Mouse (Mus musculus) neural tube, embryonic 11.5 days (tissue): ENCODE results near the gene Tas2r144. TPM values are rescaled to one million over a fixed set of nuclear protein-coding genes. Genes with fewer than 3 reads are reported as not detected.
A peak's percentile ranks its signal among the peaks of the same experiment; 100 is the strongest.

Source experiments
- ATAC-seq: fragments of 200-750 bp; cut with Nextera tagmentation; 2 replicates; pipeline ENCODE4 v1.8.0; 2017; ENCODE audit warnings: moderate number of reproducible peaks, mild to moderate bottlenecking, moderate TSS enrichment, moderate library complexity; ENCODE audit not compliant: insufficient read depth, low FRiP score, low TSS enrichment
- DNase-seq: peaks from one replicate; pipeline ENCODE4 v3.0.0-alpha.2; 2015; ENCODE audit warnings: low spot score
- H3K27ac ChIP-seq: fragments of 300-500 bp; sonication (generic); 2 replicates; pipeline ENCODE4 v1.5.1; 2014; ENCODE audit warnings: low read depth, mild to moderate bottlenecking, low read length
- H3K27me3 ChIP-seq: fragments of 300-500 bp; sonication (generic); 2 replicates; pipeline ENCODE4 v1.6.1; 2014; ENCODE audit warnings: mild to moderate bottlenecking, low read length, mixed read lengths; ENCODE audit not compliant: control insufficient read depth, insufficient read depth
- H3K36me3 ChIP-seq: fragments of 300-500 bp; sonication (generic); 2 replicates; pipeline ENCODE4 v1.6.1; 2014; ENCODE audit warnings: mild to moderate bottlenecking, low read length, moderate library complexity, mixed read lengths; ENCODE audit not compliant: control insufficient read depth, insufficient read depth
- H3K4me1 ChIP-seq: fragments of 300-500 bp; sonication (generic); 2 replicates; pipeline ENCODE4 v1.6.1; 2014; ENCODE audit warnings: low read length, mixed read lengths; ENCODE audit not compliant: control insufficient read depth, insufficient read depth
- H3K4me2 ChIP-seq: fragments of 300-500 bp; sonication (generic); 2 replicates; pipeline ENCODE4 v1.6.1; 2014; ENCODE audit warnings: low read depth, mild to moderate bottlenecking, moderate library complexity
- H3K4me3 ChIP-seq: fragments of 300-500 bp; sonication (generic); 2 replicates; pipeline ENCODE4 v1.5.1; 2014; ENCODE audit warnings: low read depth, low read length
- H3K9ac ChIP-seq: fragments of 300-500 bp; sonication (generic); 2 replicates; pipeline ENCODE4 v1.6.1; 2014; ENCODE audit warnings: mild to moderate bottlenecking, low read length
- H3K9me3 ChIP-seq: fragments of 300-500 bp; sonication (generic); 2 replicates; pipeline ENCODE4 v1.6.1; 2016; ENCODE audit warnings: low read length; ENCODE audit not compliant: control insufficient read depth
- WGBS: fragments of 180-500 bp; shearing (Covaris S2); extraction: QIAGEN DNeasy Blood & Tissue Kit; methylation state at CpG from one replicate; pipeline ENCODE4 v1.1.7; 2014; 5-methylcytosine and 5-hydroxymethylcytosine counted together
- polyA plus RNA-seq: library from polyadenylated mRNA; unstranded; fragments of >200 nt; fragmentation: Nextera tagmentation; extraction: Ambion mirVana; gene quantifications from 2 replicates; pipeline ENCODE4 v1.2.1, GENCODE M21; 2014

Gene Tas2r144
- not detected in 2 replicates for polyA plus RNA-seq

DNA sequence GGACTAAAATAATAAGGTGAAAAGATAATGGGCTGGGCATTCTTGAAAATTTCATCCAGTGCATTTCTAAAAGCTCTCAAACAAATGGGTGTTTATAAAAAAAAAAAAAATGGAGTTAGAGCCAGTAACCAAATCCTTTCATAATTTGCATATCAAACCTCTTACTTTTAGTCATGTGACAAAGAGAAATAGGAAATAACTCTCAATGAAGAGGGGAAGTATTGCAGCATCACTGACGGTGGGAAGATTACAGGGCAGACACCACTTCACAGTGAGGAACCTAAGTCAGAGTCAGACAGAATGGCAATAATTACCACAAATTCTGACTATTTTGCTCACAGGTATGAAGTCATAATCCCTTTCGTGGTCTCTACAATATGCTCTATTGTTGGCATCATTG is at the start of gene Tas2r144:
TSS of gene Tas2r144 (plus strand) at position 301 of the 400 bp plus-strand sequence.
- WGBS, result 91% methylated on average over 2 of the region's 2 CpGs
- DNase-seq (no peak), ATAC-seq (no peak)
- Histone ChIP-seq H3K27me3 (no peaks in the 10 kb centered on the region), H3K36me3 (no peaks in the 10 kb centered on the region), H3K9me3 (no peaks in the 10 kb centered on the region), H3K4me1 (no peaks in the 10 kb centered on the region), H3K4me3 (no peak within 1 kb of the TSS), H3K9ac (no peak within 1 kb of the TSS), H3K27ac (no peak within 1 kb of the TSS), H3K4me2 (no peak within 1 kb of the TSS)

DNA sequence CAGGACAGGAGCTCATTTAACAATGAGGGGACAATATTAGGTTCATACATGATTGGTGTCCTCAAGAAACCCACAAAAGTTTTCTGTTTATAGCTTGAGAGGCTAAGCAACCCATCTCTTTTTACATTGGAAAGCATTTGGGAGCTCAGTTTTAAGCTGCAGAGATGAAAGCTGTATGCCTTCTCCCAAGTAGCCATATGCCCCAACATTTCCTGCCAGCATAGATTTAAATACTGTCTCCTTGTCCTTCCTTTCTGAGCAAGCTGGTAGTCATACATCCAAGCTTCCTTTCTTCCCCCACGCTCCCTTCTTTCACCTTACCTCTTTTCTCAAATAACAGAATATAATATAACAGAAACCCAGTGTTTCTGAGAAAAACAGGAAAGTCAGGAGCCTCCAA is 32.7 kb upstream of the Tas2r144 start:
- Histone ChIP-seq H3K9ac (no peak overlapping the region), H3K36me3 (no peaks in the 10 kb centered on the region), H3K4me3 (no peak overlapping the region), H3K27me3 (no peaks in the 10 kb centered on the region), H3K9me3 (no peaks in the 10 kb centered on the region), H3K27ac (no peak overlapping the region), H3K4me2 (no peak overlapping the region), H3K4me1 (no peaks in the 10 kb centered on the region)
- ATAC-seq, result no peak
- DNase-seq, result no peak
- 86% methylated on average over 1 of the region's 1 CpGs for WGBS

- Histone ChIP-seq H3K4me3 (no peak overlapping the region), H3K36me3 (no peaks in the 10 kb centered on the region), H3K9me3 (no peaks in the 10 kb centered on the region), H3K9ac (no peak overlapping the region), H3K4me1 (no peaks in the 10 kb centered on the region), H3K27ac (no peak overlapping the region), H3K4me2 (no peak overlapping the region), H3K27me3 (no peaks in the 10 kb centered on the region)
- no peak for ATAC-seq
- DNase-seq, result no peak
- 58% methylated on average over 3 of the region's 3 CpGs for WGBS
Observed at GRCm38 (mm10) chr6:42186230-42186629, 28.9 kb upstream of the Tas2r144 start.

- no peak overlapping the region for H3K9ac ChIP-seq
- no peak for DNase-seq
- 47% methylated on average over 3 of the region's 3 CpGs for WGBS
- no peaks in the 10 kb centered on the region for H3K9me3 ChIP-seq
- no peak for ATAC-seq
- H3K4me3 ChIP-seq, result no peak overlapping the region
- H3K4me1 ChIP-seq, result no peaks in the 10 kb centered on the region
- H3K36me3 ChIP-seq, result no peaks in the 10 kb centered on the region
- H3K27me3 ChIP-seq, result no peaks in the 10 kb centered on the region
- no peak overlapping the region for H3K4me2 ChIP-seq
- no peak overlapping the region for H3K27ac ChIP-seq
Observed at GRCm38 (mm10) chr6:42197710-42198109, 17.4 kb upstream of the Tas2r144 start.

DNA sequence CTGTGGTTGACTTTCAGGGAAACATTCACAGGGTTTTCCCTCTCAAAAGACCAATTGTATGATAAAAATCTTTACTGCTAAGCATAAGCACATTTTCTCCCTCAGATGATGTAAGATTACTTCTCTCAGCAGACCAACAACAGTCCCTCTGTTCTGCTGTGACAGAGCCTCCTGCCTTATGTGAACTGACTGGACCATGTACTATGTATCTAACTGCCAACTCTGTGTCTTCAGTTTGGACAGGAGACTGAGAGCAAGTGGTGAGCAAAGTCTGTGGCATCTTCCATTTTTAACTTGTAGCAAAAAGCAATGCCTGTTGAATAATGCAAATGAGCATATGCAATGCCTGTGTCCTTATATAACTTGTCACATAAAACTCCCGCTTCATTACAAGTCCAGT is 15.6 kb upstream of the Tas2r144 start:
- H3K9ac ChIP-seq, result no peak overlapping the region
- ATAC-seq (no peak), DNase-seq (no peak)
- no peaks in the 10 kb centered on the region for H3K4me1 ChIP-seq
- H3K4me2 ChIP-seq, result no peak overlapping the region
- no peak overlapping the region for H3K4me3 ChIP-seq
- H3K27me3 ChIP-seq, result no peaks in the 10 kb centered on the region
- 87% methylated on average over 1 of the region's 1 CpGs for WGBS
- no peaks in the 10 kb centered on the region for H3K36me3 ChIP-seq
- no peak overlapping the region for H3K27ac ChIP-seq
- no peaks in the 10 kb centered on the region for H3K9me3 ChIP-seq

GRCm38 (mm10) chr6:42222286-42222685 is 7.2 kb downstream of the Tas2r144 start:
- WGBS, result 61% methylated on average over 3 of the region's 3 CpGs
- Histone ChIP-seq H3K9ac (no peak overlapping the region), H3K9me3 (no peaks in the 10 kb centered on the region), H3K4me3 (no peak overlapping the region), H3K4me2 (no peak overlapping the region), H3K27me3 (no peaks in the 10 kb centered on the region), H3K36me3 (no peaks in the 10 kb centered on the region), H3K4me1 (no peaks in the 10 kb centered on the region), H3K27ac (no peak overlapping the region)
- DNase-seq, result no peak
- no peak for ATAC-seq

DNA sequence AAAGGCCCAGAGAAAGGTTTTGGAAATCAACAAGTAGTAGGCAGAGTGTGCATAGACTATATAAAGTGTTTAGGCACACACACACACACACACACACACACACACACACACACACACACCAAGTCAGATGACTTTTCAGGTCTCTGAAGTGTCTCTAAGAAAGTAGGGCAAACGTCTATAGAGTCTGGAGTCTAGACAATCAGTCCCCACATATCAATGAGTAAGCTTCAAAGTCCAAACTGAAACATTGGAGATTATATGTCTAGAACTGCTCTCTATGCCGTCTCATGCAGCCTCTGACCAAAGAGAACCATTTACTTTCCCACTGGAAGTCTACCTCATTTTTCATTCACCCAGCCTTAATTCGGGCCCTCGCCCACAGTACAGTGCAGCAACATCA is 9.9 kb downstream of the Tas2r144 start:
- Histone ChIP-seq H3K4me2 (no peak overlapping the region), H3K9me3 (no peaks in the 10 kb centered on the region), H3K27ac (no peak overlapping the region), H3K9ac (no peak overlapping the region), H3K36me3 (no peaks in the 10 kb centered on the region), H3K4me1 (no peaks in the 10 kb centered on the region), H3K27me3 (no peaks in the 10 kb centered on the region), H3K4me3 (no peak overlapping the region)
- 79% methylated on average over 4 of the region's 4 CpGs for WGBS
- ATAC-seq (no peak), DNase-seq (no peak)

DNA sequence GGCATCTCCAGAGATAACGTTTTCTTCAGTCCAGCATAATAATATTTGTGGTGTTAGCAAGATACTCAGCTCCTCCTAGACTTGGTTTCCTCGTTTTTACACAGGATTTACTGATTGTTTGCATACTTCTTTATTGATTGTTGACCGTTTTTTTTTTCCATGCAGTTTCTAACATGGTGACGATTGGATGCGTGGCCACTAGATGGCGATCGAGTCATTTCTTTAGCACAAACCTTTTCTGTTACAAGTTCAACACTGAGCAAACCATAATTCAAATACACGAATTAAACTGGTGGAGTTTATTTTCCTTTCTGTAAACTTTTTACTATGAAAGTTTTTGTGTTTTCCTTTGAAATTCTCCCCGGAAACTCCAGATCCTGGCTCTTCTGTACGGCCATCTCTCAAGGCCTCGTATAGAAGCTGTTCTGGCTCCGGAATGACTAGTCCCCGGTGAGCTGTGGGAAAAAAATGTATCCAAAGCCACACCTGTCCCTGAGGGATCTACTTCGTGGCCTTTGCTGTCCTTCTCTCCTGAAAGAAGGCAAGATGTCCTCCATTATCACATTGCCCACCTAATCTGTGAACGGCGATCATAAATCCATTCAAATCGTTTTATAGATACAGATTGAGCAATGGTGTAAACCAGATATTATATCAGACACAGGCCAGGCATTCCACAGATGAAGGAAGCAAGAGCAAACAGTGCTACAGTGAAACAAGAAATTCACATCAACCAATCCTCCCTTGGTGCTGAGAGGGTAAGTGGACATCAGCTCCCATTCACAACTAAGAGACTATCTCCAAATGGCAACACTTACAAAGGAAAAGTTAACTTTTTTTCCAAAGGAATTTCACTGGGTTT is 12.3 kb downstream of the Tas2r144 start:
- ATAC-seq (no peak), DNase-seq (peak; percentile 63)
- H3K4me1 ChIP-seq, result no peaks in the 10 kb centered on the region
- no peaks in the 10 kb centered on the region for H3K27me3 ChIP-seq
- no peaks in the 10 kb centered on the region for H3K36me3 ChIP-seq
- H3K27ac ChIP-seq, result no peak overlapping the region
- H3K4me2 ChIP-seq, result no peak overlapping the region
- H3K9me3 ChIP-seq, result no peaks in the 10 kb centered on the region
- WGBS, result 36% methylated on average over 17 of the region's 17 CpGs
- no peak overlapping the region for H3K4me3 ChIP-seq
- no peak overlapping the region for H3K9ac ChIP-seq

GRCm38 (mm10) chr6:42229610-42230009 is 14.5 kb downstream of the Tas2r144 start:
- no peaks in the 10 kb centered on the region for H3K27me3 ChIP-seq
- no peaks in the 10 kb centered on the region for H3K36me3 ChIP-seq
- no peak overlapping the region for H3K27ac ChIP-seq
- no peak overlapping the region for H3K9ac ChIP-seq
- H3K9me3 ChIP-seq, result no peaks in the 10 kb centered on the region
- H3K4me1 ChIP-seq, result no peaks in the 10 kb centered on the region
- no peak for DNase-seq
- H3K4me3 ChIP-seq, result no peak overlapping the region
- no peak overlapping the region for H3K4me2 ChIP-seq
- no peak for ATAC-seq
- 77% methylated on average over 4 of the region's 4 CpGs for WGBS
